Mouse (Mus musculus) kidney, adult 18-20 months (tissue): ENCODE data around the gene C6.
A peak's percentile ranks its signal among the peaks of the same experiment; 100 is the strongest.

Experiments used
- DNase-seq: peaks from one replicate; pipeline ENCODE4 v3.0.0; 2021

Gene C6

GRCm38 (mm10) chr15:4726830-4727310 lies at the start of gene C6:
Gene C6, plus strand, starts transcription at chr15:4727175.
- DNase-seq: no peak

GRCm38 (mm10) chr15:4697604-4698003 lies 29.4 kb upstream of the C6 start:
- no peak for DNase-seq

- DNase-seq: no peak
These were observed 7.2 kb downstream of the C6 start for GRCm38 (mm10) chr15:4734150-4734549.

- DNase-seq: peak; percentile 25
These were observed 8.1 kb downstream of the C6 start for GRCm38 (mm10) chr15:4734996-4735609.

GRCm38 (mm10) chr15:4747656-4748055 lies 20.7 kb downstream of the C6 start:
- no peak for DNase-seq

- DNase-seq: no peak
These were observed 63.4 kb downstream of the C6 start for GRCm38 (mm10) chr15:4790378-4790777.

- DNase-seq: no peak
These were observed 69.9 kb downstream of the C6 start for GRCm38 (mm10) chr15:4796861-4797260.

GRCm38 (mm10) chr15:4804256-4804655 lies 77.3 kb downstream of the C6 start:
- DNase-seq: no peak

GRCm38 (mm10) chr15:4808131-4808530 lies 81.2 kb downstream of the C6 start:
- DNase-seq: no peak

GRCm38 (mm10) chr15:4814976-4815375 lies 88.0 kb downstream of the C6 start:
- DNase-seq: no peak

GRCm38 (mm10) chr15:4815711-4816110 lies 88.7 kb downstream of the C6 start:
- DNase-seq: no peak

- DNase-seq: no peak
These were observed 89.9 kb downstream of the C6 start for GRCm38 (mm10) chr15:4816752-4817493.

GRCm38 (mm10) chr15:4818437-4818836 lies 91.5 kb downstream of the C6 start:
- no peak for DNase-seq

GRCm38 (mm10) chr15:4821161-4821560 lies 94.2 kb downstream of the C6 start:
- DNase-seq: no peak

GRCm38 (mm10) chr15:4821824-4822223 lies 94.8 kb downstream of the C6 start:
- no peak for DNase-seq

- DNase-seq: no peak
These were observed 100.8 kb downstream of the C6 start for GRCm38 (mm10) chr15:4827736-4828135.

- no peak for DNase-seq
These were observed 109.4 kb downstream of the C6 start for GRCm38 (mm10) chr15:4836354-4836753.

GRCm38 (mm10) chr15:4850015-4850414 lies 123.0 kb downstream of the C6 start:
- DNase-seq: no peak
